Mouse (Mus musculus) cortical plate, adult 2 months (tissue): Measurements from ENCODE around the gene Slit3. TPM values are rescaled to one million over a fixed set of nuclear protein-coding genes. Genes with fewer than 3 reads are reported as not detected.

Experiments used
- H3K27ac ChIP-seq: fragments of 200-500 bp; 2 replicates; pipeline ENCODE4 v1.5.1; 2012; ENCODE audit warnings: low read length, control low read depth, inconsistent platforms; ENCODE audit not compliant: insufficient read depth
- H3K4me1 ChIP-seq: fragments of 200-500 bp; 2 replicates; pipeline ENCODE4 v1.6.1; 2011; ENCODE audit warnings: low read length; ENCODE audit not compliant: control insufficient read depth, insufficient read depth
- H3K4me3 ChIP-seq: fragments of 200-500 bp; 2 replicates; pipeline ENCODE4 v1.5.1; 2011; ENCODE audit warnings: mild to moderate bottlenecking, low read length, control low read depth; ENCODE audit not compliant: insufficient read depth
- CTCF ChIP-seq: fragments of 200-500 bp; IDR thresholded peaks from 2 replicates; pipeline ENCODE4 v1.5.1; 2011; ENCODE audit warnings: mild to moderate bottlenecking, control low read depth, low read length; ENCODE audit not compliant: insufficient read depth; ENCODE audit errors: extremely low read depth
- POLR2A ChIP-seq: fragments of 200-500 bp; IDR thresholded peaks from 2 replicates; pipeline ENCODE4 v1.6.1; 2011; ENCODE audit warnings: mild to moderate bottlenecking, low read length, control low read depth; ENCODE audit not compliant: insufficient read depth; ENCODE audit errors: extremely low read depth
- polyA plus RNA-seq: library from polyadenylated mRNA; depleted of rRNA; stranded (reverse); fragments of >200 nt; gene quantifications from 2 replicates; pipeline ENCODE4 v1.2.3, GENCODE M21; 2012

The Slit3 gene
- polyA plus RNA-seq, 1 experiment: 15.8 TPM

GRCm38 (mm10) chr11:35178144-35178817 lies 57.3 kb downstream of the Slit3 start:
- no peak overlapping the region for H3K4me3 ChIP-seq
- TF ChIP-seq CTCF: no peak
- TF ChIP-seq POLR2A: no peak
- H3K27ac ChIP-seq: no peak overlapping the region
- H3K4me1 ChIP-seq: peaks cover 6% of the 10 kb centered on the region

DNA sequence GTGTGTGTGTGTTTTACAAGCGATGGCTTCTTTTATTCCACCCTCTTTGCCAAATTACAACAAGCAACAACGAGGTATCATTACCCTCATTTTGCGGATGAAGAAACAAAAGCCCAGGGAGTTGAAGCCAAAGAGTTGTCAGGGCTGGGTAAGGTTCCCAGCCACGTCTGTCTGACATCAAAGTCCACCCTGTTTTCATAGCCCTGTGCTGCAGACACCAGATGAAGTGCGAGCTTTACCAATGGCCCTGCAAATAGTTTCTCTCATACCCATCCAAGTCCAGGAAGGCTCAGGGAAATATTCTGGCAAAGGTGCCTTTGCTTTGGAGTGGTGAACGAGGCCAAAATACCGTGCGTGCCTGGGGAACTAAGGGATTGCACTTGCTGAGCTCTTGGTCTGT lies 58.3 kb downstream of the Slit3 start:
- Histone ChIP-seq H3K4me3 (no peak overlapping the region), H3K27ac (no peak overlapping the region), H3K4me1 (peaks cover 6% of the 10 kb centered on the region)
- TF ChIP-seq POLR2A: no peak

GRCm38 (mm10) chr11:35182887-35183286 lies 61.9 kb downstream of the Slit3 start:
- Histone ChIP-seq H3K4me3 (no peak overlapping the region), H3K27ac (no peak overlapping the region), H3K4me1 (peaks cover 6% of the 10 kb centered on the region)
- TF ChIP-seq CTCF (no peak), POLR2A (no peak)

DNA sequence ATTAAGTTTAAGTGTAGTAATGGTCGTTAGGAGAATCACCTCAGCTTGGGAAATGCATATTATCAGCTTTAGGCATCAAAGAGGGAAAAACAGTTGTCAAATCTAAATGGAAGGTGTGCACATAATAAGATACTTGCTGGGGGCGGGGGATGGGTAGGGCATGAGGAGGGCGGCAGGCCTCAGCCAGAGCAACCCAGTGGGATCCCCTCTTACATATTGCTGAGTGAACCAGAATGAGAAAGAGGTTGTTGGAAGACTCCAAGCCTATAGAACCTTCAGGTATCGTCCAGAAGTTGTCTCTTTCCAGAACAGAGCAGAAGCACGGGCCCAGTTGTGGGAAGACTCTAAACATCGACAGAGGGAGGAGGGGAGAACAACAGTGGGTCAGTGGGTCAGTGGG lies 73.8 kb downstream of the Slit3 start:
- no peak for TF ChIP-seq POLR2A
- no peak for TF ChIP-seq CTCF
- Histone ChIP-seq H3K4me1 (no peaks in the 10 kb centered on the region; the same call in 1 of the 2 replicates), H3K27ac (no peak overlapping the region), H3K4me3 (no peak overlapping the region)

GRCm38 (mm10) chr11:35196777-35197176 lies 75.8 kb downstream of the Slit3 start:
- Histone ChIP-seq H3K4me3 (no peak overlapping the region), H3K4me1 (no peaks in the 10 kb centered on the region; the same call in 1 of the 2 replicates), H3K27ac (no peak overlapping the region)
- TF ChIP-seq CTCF (no peak), POLR2A (no peak)

DNA sequence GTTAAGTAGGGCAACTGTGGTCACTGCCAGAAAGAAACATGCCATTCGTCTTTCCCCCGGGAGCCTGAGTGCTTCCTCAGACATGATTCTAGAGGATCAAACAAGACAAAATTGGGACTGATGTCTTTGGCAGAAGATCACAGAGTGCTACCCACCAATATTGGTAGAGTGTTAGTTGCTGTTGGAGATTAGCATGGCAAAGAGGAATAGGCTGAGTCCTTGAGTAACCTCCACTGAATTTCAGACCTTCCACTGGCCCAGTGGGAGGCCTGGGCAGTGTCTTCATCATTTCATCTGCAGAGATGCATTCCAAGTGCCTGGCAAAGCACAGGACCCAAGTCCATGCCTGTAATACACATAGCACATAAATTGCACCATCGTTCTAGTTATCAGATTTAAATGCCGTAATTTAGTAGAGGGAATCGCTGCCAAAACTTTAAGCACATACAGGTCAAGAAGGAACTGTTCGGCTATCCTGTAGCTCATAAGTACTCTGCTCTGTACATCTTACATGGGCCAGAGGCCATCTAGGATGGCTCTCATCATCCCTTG lies 77.6 kb downstream of the Slit3 start:
- Histone ChIP-seq H3K4me3 (no peak overlapping the region), H3K4me1 (no peaks in the 10 kb centered on the region; the same call in 1 of the 2 replicates), H3K27ac (no peak overlapping the region)
- no peak for TF ChIP-seq POLR2A

DNA sequence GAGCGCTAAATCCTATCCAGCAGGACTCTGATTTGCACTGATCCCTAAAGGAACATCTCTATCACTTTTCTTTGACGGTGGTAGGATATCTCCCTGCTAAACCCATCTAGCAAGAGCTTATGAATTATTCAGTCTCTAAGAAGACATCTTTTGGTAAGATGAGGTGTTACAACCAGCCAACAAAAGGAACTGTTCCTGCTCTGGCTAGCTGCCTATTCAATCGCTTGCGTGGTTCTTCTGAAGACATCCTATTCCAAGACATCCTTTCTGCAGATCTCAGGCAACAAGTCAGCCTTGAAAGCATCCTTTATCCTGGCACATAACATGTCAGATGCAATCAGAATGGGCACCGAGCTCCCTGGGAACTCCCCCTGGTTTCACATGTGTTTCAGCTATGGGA lies 81.3 kb downstream of the Slit3 start:
- no peak for TF ChIP-seq POLR2A
- Histone ChIP-seq H3K4me3 (no peak overlapping the region), H3K4me1 (no peaks in the 10 kb centered on the region; the same call in 1 of the 2 replicates), H3K27ac (no peak overlapping the region)

GRCm38 (mm10) chr11:35203673-35204072 lies 82.6 kb downstream of the Slit3 start:
- TF ChIP-seq CTCF (no peak), POLR2A (no peak)
- Histone ChIP-seq H3K27ac (no peak overlapping the region), H3K4me1 (no peaks in the 10 kb centered on the region; the same call in 1 of the 2 replicates), H3K4me3 (no peak overlapping the region)

- H3K27ac ChIP-seq: no peak overlapping the region
- TF ChIP-seq CTCF (no peak), POLR2A (no peak)
- no peaks in the 10 kb centered on the region; the same call in 1 of the 2 replicates for H3K4me1 ChIP-seq
- H3K4me3 ChIP-seq: no peak overlapping the region
Measured at GRCm38 (mm10) chr11:35204084-35204483, 83.1 kb downstream of the Slit3 start.

GRCm38 (mm10) chr11:35210728-35211682 lies 90.0 kb downstream of the Slit3 start:
- H3K4me3 ChIP-seq: no peak overlapping the region
- TF ChIP-seq CTCF: no peak
- no peak for TF ChIP-seq POLR2A
- no peak overlapping the region for H3K27ac ChIP-seq
- no peaks in the 10 kb centered on the region for H3K4me1 ChIP-seq
